Mouse (Mus musculus) kidney, adult 8-10 months (tissue): ENCODE measurements around the gene Rad54l2.

Experiments
- DNase-seq, 2 experiments: peaks; one replicate each; pipeline ENCODE4 v3.0.0; 2022

Gene Rad54l2

GRCm38 (mm10) chr9:106752135-106752534, 36.9 kb downstream of the Rad54l2 start:
- DNase-seq: no peak

DNA sequence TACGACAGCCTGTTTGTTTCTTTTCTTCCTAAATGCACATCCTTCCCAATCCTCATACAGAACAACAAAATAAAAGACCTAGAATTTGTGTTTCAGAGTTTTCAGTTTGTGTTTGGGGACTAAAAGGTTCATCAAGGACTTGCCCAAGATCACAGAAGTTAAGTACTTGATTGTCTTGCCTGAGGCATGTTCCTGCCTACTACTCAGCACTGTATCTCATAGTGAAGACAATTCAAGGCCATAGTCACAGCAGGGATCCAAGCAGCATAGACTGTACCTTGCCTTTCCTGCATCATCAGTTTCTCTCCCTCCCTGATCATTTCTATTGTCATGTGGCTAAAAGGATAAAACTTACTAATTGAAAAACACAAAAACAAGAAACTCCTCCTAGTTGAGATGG, 49.0 kb downstream of the Rad54l2 start:
- DNase-seq: no peak

- DNase-seq: no peak
Measured at GRCm38 (mm10) chr9:106739056-106739455, 49.9 kb downstream of the Rad54l2 start.

DNA sequence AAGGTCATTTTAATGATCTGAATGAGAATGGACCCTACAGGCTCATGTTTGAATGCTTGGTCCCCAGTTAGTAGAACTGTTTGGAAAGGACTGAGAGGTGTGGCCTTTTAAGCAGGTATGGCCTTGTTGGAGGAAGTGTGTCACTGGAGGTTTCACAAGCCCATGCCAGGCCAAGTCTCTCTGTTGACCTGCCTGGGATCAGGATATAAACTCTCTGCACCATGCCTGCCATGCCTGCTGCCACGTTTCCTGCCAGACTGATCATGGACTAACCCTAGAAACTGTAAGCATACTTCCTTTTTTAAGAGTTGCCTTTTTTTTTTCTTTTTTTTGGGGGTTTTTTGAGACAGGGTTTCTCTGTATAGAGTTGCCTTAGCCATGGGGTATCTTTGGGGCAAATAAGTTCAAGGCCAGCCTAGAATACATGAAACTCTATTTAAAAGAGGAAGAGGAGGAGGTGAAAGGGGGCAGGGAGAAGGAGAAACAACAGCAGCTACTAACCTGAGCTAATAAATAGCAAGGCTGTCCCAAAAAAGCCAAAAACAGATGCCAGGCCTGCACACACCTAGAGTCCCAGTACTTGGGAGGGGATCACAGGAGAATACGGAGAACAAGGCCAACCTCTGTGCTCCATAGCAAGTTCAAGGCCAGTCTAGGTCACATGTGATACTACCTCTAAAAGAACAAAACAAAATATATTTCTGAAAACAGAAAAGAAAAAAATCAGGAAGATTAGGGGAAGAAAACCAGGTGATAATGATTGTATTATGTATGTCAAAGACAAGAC, 50.6 kb downstream of the Rad54l2 start:
- no peak for DNase-seq

GRCm38 (mm10) chr9:106733690-106734089, 55.3 kb downstream of the Rad54l2 start:
- DNase-seq: no peak

GRCm38 (mm10) chr9:106729416-106729815, 59.6 kb downstream of the Rad54l2 start:
- no peak for DNase-seq

- DNase-seq: no peak
Measured at GRCm38 (mm10) chr9:106726891-106727290, 62.1 kb downstream of the Rad54l2 start.

DNA sequence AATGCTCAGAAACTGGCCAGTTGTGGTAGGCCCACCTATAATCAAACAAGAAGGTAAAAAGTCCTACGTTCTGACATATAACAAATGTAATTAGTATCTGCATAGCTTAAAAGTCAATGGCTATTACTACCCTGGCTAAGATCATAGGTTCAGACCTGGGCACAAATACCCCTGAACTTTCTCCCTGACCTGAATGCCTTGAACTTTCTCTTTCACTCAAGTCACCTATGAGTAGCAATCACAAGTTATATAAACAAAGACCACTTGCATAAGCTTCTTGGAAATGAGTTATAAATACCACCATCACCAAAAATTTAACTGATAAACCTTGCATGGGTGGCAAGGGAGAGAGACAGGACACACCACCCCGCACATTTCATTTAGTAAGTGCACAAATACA, 63.6 kb downstream of the Rad54l2 start:
- DNase-seq: no peak

DNA sequence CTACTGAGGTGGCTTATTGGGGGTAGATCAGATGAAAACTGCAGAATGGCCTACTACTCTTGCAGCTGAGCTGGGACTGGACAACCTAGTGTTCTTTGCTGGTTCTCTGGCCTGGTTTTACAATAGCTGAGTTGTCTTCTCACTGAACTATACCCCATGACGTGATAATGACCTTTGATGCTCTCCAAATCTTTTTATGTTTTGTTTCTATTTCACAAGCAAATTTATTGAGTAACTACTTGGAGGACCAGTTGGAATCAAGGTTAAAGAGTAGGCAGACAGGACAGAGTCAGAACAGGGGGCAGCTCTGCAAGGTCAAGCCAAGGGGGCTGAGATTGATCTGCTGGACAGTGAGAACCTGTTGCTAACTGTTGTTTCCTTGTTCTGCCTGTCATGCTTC, 64.1 kb downstream of the Rad54l2 start:
- DNase-seq: peak; percentile 3 to 16

DNA sequence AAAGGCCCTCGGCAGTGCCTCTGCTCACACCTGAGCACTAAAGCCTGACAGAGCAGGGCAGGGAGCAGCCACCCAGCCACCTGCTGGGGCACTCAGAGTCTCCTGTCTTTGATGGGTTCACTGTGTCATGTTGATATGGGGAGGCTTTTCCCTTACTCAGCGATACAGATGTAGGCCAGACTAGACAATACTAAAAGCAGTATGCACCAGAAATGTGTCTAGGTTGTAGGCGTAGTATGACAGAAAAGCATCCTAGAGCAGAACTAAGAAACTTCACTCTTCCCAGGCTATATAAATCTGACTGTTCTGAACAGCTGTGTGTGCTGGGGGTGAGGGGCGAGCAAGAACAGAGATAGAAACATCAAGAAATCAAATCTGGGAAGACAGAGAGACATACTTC, 72.3 kb downstream of the Rad54l2 start:
- DNase-seq: no peak

- DNase-seq: no peak
Measured at GRCm38 (mm10) chr9:106716232-106716631, 72.8 kb downstream of the Rad54l2 start.

DNA sequence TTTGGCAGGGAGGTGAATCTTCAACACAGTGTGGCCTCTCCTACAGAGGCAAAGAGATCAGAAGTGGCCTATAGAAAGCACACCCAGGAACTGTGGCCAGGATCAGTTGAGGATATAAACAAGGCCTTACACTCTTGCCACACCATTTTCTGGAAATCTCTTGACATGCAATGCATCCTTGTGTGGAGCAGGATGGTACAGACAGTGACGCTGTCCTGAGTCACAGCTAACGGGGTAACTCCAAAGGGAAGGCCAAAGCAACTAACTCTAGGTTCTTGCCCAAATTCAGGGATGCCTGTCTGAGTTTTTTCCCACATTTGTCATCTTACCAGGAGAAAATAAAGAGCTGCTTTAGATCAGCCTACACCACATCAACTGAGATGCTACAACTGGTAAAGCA, 76.5 kb downstream of the Rad54l2 start:
- no peak for DNase-seq

GRCm38 (mm10) chr9:106692973-106693481, 96.0 kb downstream of the Rad54l2 start:
- no peak for DNase-seq

DNA sequence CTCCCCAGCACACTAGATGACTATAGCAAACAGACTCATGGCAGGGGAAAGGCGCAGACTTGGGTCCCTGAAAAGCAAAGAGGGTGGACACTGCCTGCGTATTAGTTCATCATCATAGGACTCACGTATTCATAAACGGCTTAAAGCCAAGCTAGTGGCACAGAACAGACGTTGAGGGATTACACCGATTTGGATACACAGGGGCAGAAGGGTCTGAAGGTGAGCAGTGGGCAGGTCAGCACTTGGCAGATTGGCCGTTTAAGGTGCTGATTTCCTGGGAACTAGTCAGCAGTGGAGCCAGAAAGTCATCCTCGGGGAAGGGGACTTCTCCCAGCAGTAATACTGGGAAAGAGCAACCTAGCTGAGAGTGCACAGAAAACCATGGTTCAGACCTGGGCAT, 100.2 kb downstream of the Rad54l2 start:
- DNase-seq: no peak

DNA sequence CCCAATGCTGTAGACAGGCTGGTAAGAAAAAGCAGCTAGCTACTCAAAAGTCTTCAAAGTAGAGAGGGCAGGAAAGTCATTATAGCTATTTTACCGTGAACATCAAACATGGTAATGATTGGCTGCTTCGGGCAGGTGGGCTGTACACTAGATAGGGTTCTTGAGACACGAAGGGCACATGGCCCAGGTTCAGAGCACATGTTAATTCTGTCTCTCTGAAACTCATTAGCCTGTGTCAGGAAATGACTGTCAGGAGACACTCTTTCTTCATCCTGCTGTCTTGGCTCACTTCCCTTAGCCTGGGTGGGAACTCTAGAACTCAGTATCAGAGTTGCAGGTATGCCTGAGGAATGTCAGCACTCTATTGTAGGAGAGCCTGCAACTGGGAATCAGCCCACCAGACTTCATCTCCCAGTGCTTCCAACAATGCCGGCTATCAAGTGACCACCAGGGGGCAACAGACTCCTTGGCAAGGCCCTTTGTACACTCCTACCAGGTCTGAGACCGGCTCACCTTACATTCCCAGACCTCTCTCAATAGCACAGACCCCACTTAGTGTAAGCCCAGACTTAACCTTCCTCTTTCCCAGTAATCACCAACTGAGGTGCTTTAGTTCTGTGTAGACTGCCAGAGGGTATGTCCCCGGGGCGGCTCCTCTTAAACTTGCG, 101.9 kb downstream of the Rad54l2 start:
- DNase-seq: peak; percentile 75 to 80

DNA sequence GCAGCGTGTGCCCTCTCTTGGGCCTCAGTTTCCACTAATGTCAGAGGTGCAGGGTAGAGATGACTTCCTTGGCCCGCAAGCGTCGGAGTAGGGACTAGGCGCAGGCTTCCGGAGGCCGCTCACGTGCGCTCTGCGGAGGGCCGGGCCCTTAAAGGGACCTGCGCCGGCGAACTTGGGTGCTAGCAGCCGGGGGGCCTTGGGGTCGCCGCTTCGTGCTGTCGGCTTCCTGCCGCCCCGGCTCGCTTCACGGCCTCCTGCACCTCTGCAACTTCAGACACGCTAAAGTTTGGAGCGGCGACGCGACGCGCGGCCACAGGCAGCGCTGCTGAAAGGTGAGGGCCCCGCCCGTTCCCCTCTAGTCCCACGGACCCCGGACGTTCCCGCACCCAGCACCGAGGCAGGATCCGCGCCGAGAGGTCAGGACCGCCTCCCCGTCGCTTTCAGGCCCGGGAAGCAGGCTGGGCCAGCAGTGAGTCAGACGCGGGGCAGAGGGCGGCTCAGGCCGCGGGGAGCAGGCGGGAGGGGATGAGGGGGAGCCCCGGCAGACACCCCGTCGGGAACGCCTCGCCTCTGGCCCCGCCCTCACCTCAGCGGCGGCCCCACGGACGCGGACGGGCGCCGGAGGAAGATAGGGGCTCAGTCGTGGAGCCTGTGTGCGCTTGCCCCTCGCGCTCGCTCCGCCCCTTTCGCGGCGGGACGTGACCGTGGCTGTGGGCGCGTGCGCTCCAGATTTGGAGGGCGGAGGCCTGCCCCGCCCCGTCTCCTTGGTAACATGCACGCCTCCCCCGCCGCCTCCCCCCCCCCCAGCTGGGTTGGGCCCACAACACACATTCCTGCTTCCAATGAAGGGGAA, 103.5 kb downstream of the Rad54l2 start, which contains the start of gene Tex264:
TSS of gene Tex264 (minus strand) at position 679 of the 853 bp plus-strand sequence.
- DNase-seq: peak; percentile 88

DNA sequence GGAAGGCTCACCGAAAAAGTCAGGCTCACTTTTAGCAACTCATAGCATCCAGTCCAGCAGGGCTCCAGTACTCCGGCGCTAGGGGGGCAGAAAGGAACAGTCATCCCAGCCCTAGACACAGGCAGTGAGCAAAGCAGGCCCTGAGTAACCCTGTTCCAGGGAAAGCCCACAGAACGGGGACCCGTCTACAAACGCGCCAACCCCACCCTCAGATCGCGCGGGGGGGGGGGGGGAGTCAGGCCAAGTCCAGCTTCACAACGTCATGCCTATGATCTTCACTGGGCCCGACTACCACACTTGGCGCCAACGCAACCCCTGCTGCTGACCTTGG, 104.1 kb downstream of the Rad54l2 start:
- peak in 1 of 2 experiments; percentile 10 for DNase-seq

GRCm38 (mm10) chr9:106684093-106684872, 104.7 kb downstream of the Rad54l2 start:
- DNase-seq: no peak

DNA sequence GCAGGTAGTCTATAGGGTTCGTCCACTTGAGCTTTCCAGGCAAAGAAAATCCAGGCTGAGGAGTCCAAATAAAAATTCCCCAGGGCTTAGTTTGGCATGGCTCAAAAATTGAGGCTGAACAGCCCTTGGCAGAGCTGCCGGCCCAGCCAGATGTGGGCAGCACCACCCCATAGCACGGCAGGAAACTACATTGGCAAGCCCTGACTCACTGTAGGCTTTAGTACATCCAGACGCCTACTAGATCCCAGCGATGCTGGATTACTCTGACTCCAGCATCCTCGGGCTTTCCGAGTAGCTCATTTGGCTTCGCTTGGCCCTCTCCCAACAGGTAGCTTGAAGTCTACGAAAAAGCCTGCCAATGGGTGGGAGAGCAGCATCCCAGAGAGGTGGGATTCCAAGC, 108.0 kb downstream of the Rad54l2 start:
- no peak for DNase-seq

DNA sequence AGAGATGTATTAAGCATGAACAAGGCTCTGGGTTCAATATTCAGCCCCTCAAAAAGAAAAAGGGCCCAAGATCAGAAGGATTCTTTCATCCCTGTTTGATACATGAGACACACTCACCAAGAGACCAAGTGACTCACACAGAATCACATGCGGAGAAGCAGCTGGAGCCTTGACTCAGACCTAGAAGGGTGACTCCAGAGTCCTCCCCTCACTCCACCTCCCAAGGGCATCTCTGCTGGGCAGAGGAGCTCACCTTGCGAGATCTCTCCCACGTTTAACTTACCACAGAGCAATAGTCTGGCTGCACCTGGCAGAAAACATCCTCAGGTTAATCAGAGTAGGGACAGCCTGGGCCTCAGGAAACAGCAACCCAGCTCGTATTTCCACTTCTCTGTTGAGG, 110.8 kb downstream of the Rad54l2 start:
- no peak for DNase-seq

DNA sequence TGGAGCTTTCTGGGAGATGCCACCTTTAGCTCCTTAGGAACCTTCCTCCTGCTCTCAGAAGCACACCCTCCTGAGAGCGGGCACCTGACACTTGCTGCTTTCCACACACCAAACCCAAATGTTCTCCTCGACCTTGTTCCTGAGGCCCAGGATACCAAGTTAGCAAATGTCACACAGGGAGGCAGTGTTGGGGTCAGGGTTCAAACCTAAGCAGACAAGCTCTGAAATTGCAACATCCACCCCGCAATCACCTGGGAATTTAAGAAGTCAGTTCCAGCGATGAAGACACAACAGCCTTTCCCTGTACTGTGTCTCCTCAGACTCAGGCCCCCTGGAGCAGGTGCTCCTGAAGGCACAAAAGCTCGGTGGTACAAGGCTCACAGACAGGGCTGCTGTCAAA, 111.3 kb downstream of the Rad54l2 start:
- DNase-seq: no peak

DNA sequence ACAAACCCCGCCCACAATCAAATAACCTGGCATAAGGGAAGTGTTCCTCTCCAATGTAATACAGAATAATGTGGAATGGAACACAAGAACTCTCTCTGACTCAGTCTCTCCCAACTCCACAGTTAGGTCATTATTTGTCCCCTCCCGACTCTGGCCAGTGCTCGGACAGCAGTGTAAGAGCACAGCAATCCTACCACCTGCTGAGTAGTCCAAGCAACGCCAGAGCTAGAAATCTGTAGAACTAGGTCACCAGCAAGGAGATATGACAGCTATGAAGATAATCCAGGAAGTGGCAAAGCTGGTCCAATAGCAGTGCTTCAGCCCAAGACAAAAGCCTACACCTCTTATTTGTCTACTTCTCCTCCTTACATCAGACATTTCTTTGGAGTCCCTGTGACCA, 112.4 kb downstream of the Rad54l2 start:
- no peak for DNase-seq

- no peak for DNase-seq
Measured at GRCm38 (mm10) chr9:106675965-106676364, 113.0 kb downstream of the Rad54l2 start.
